Mouse (Mus musculus) MEL (cell line): ENCODE results near the gene Cdh4.

ENCODE experiments used
- CTCF ChIP-seq, 3 experiments: IDR thresholded peaks in 2 of 3; conservative IDR thresholded peaks in 1 of 3; 2 replicates each; pipeline ENCODE4 v1.5.1; 2011 to 2012; ENCODE audit warnings: low read length in 3 of 3, low read depth in 2 of 3, mild to moderate bottlenecking in 2 of 3, improper control_type of control experiment in 1 of 3, inconsistent platforms in 1 of 3, mixed read lengths in 1 of 3, moderate library complexity in 1 of 3; ENCODE audit not compliant: control insufficient read depth in 1 of 3, insufficient read depth in 1 of 3, poor library complexity in 1 of 3, severe bottlenecking in 1 of 3
- GABPA ChIP-seq: IDR thresholded peaks from 2 replicates; pipeline ENCODE4 v1.6.1; 2012; ENCODE audit warnings: low read depth, mild to moderate bottlenecking, inconsistent platforms, low read length, improper control_type of control experiment, moderate library complexity
- GATA1 ChIP-seq: IDR thresholded peaks from 2 replicates; pipeline ENCODE4 v1.6.1; 2011; ENCODE audit warnings: low read depth, low read length, improper control_type of control experiment
- MXI1 ChIP-seq: IDR thresholded peaks from 2 replicates; pipeline ENCODE4 v1.6.1; 2011; ENCODE audit warnings: mild to moderate bottlenecking, low read depth, low read length, improper control_type of control experiment
- RAD21 ChIP-seq: IDR thresholded peaks from 2 replicates; pipeline ENCODE4 v1.6.1; 2011; ENCODE audit warnings: mild to moderate bottlenecking, low read depth, low read length, improper control_type of control experiment

GRCm38 (mm10) chr2:179924038-179924437, 481.8 kb downstream of the Cdh4 start:
- TF ChIP-seq RAD21, result no peak
- TF ChIP-seq CTCF (IDR thresholded peaks at IDR 0.05 in 2 of 3, conservative IDR thresholded peaks at IDR 0.05 in 1 of 3; ENCODE audit: control insufficient read depth in 1 of 3, insufficient read depth in 1 of 3, low read depth in 2 of 3, low read length in 3 of 3, poor library complexity in 1 of 3, severe bottlenecking in 1 of 3), result no peak
- TF ChIP-seq MXI1, result no peak
- TF ChIP-seq GABPA, result no peak
- TF ChIP-seq GATA1, result no peak
